Mouse (Mus musculus) CD4-positive, CD25-positive, alpha-beta regulatory T cell, adult 9 weeks (primary cell): ENCODE results near the gene Noxred1. TPM values are rescaled to one million over a fixed set of nuclear protein-coding genes. Genes with fewer than 3 reads are reported as not detected.

Experiments
- polyA plus RNA-seq: library from polyadenylated mRNA; unstranded; fragments of 100-300 nt; shearing (Covaris generic); gene quantifications from one replicate; pipeline ENCODE4 v1.2.1, GENCODE M21; 2017

The Noxred1 gene
- polyA plus RNA-seq: 2.1 TPM

GRCm38 (mm10) chr12:87238632-87239031, at the start of gene Noxred1:
Noxred1 (minus strand) TSS chr12:87238732.

GRCm38 (mm10) chr12:87266108-87266826, 27.7 kb upstream of the Noxred1 start, which contains the start of the genes Vipas39 and Ahsa1:
Vipas39 (minus strand) TSS chr12:87266256.
Ahsa1 (plus strand) TSS chr12:87266479.

GRCm38 (mm10) chr12:87199973-87200586, 38.5 kb downstream of the Noxred1 start, which contains the start of gene Tmed8:
Tmed8 (minus strand) TSS chr12:87200454.

GRCm38 (mm10) chr12:87199206-87199972, 39.1 kb downstream of the Noxred1 start, which contains the start of gene Samd15:
Samd15 (plus strand) TSS chr12:87199723.

Other genes with a start within 250 kb of the Noxred1 start
- 0.21 TPM for gene Zdhhc22, start 248.3 kb downstream of the Noxred1 start, polyA plus RNA-seq
- 1.0 TPM for gene Tmem63c, start 217.4 kb downstream of the Noxred1 start, polyA plus RNA-seq
- gene Ngb, start 136.2 kb downstream of the Noxred1 start, polyA plus RNA-seq: 0.17 TPM
- 11.0 TPM for gene Gstz1, start 91.6 kb downstream of the Noxred1 start, polyA plus RNA-seq
- gene Pomt2, start 90.8 kb downstream of the Noxred1 start, polyA plus RNA-seq: 3.0 TPM
- gene Samd15, start 39.0 kb downstream of the Noxred1 start, polyA plus RNA-seq: 2.1 TPM
- 4.3 TPM for gene Tmed8, start 38.3 kb downstream of the Noxred1 start, polyA plus RNA-seq
- 43.2 TPM for gene Vipas39, start 27.5 kb upstream of the Noxred1 start, polyA plus RNA-seq
- 187 TPM for gene Ahsa1, start 27.7 kb upstream of the Noxred1 start, polyA plus RNA-seq
- not detected for gene Ism2, start 61.0 kb upstream of the Noxred1 start, polyA plus RNA-seq
- gene Sptlc2, start 149.6 kb upstream of the Noxred1 start, polyA plus RNA-seq: 76.1 TPM
- gene Slirp, start 205.2 kb upstream of the Noxred1 start, polyA plus RNA-seq: 98.4 TPM
- gene Alkbh1, start 205.3 kb upstream of the Noxred1 start, polyA plus RNA-seq: 86.8 TPM
- 216 TPM for gene Snw1, start 233.5 kb upstream of the Noxred1 start, polyA plus RNA-seq